Mouse (Mus musculus): ENCODE results near the gene Gm815. TPM values are rescaled to one million over a fixed set of nuclear protein-coding genes. Genes with fewer than 3 reads are reported as not detected.

Gm815 gene
- polyA plus RNA-seq, 1 experiment from 2014 or later: not detected

DNA sequence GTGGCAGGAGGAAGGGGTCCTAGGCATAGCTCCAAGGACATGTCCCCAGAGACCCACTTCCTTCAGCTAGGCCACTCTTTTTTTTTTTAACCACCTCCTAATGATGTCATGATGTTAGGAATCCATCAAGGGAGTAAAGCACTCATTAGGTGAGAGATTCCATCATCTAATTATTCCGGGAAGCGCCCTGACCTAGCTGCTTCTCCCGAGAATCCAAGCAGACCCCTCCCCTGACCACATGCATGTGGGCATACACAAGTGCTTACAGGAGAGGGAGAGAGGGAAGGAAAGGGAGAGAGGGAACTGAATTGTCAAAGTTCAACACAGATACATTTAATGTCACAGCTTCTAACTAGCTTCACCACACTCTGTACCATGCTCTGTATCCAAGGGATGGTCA, 16.1 kb upstream of the Gm815 start:
- Histone ChIP-seq H3K27me3 (ENCODE audit: control insufficient read depth, insufficient read depth, low read length) (no peaks in the 10 kb centered on the region), H3K9ac (ENCODE audit: low read depth, low read length) (no peak overlapping the region), H3K4me1 (replicated peaks; ENCODE audit: control insufficient read depth, insufficient read depth, low read length) (no peaks in the 10 kb centered on the region), H3K4me3 (ENCODE audit: low read depth, low read length) (no peak overlapping the region), H3K4me2 (replicated peaks; ENCODE audit: low read depth, low read length) (no peak overlapping the region), H3K9me3 (ENCODE audit: control insufficient read depth, low read length) (no peaks in the 10 kb centered on the region), H3K27ac (ENCODE audit: low read depth, low read length) (no peak overlapping the region), H3K36me3 (ENCODE audit: control insufficient read depth, insufficient read depth, low read length) (no peaks in the 10 kb centered on the region)
- no peak for ATAC-seq (ENCODE audit: low FRiP score)
- 39% methylated on average over 3 of the region's 3 CpGs for WGBS
- DNase-seq (ENCODE audit: low spot score): no peak

DNA sequence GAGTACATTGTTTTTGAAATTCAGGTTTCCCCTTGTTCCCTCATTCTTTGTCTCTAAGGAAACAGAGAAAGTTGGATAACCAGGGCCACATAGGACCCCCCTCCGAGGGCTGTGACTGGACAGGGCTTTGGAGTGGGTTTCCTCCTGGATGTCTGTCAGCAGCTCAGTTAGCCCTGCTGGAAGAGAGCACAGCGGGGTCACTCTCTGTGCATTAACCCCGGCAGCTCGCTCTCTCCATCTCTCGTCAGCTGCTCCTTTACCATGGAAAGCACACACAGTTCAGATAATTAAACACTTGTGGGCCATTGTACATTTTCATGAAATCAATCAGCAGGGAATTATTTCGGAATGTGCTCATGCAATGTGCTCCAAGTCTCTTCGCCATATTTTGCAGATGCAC, 15.4 kb upstream of the Gm815 start:
- Histone ChIP-seq H3K9me3 (ENCODE audit: control insufficient read depth, low read length) (no peaks in the 10 kb centered on the region), H3K9ac (ENCODE audit: low read depth, low read length) (no peak overlapping the region), H3K4me2 (replicated peaks; ENCODE audit: low read depth, low read length) (no peak overlapping the region), H3K36me3 (ENCODE audit: control insufficient read depth, insufficient read depth, low read length) (no peaks in the 10 kb centered on the region), H3K27me3 (ENCODE audit: control insufficient read depth, insufficient read depth, low read length) (no peaks in the 10 kb centered on the region), H3K4me1 (replicated peaks; ENCODE audit: control insufficient read depth, insufficient read depth, low read length) (no peaks in the 10 kb centered on the region), H3K4me3 (ENCODE audit: low read depth, low read length) (no peak overlapping the region), H3K27ac (ENCODE audit: low read depth, low read length) (0 out of 2 replicates have a peak overlapping the region, but pooled peaks have one; percentile 7)
- ATAC-seq (ENCODE audit: low FRiP score) (peak; percentile 23; the same call in 1 of the 2 replicates), DNase-seq (ENCODE audit: low spot score) (peak; percentile 46)
- 22% methylated on average over 7 of the region's 7 CpGs for WGBS

DNA sequence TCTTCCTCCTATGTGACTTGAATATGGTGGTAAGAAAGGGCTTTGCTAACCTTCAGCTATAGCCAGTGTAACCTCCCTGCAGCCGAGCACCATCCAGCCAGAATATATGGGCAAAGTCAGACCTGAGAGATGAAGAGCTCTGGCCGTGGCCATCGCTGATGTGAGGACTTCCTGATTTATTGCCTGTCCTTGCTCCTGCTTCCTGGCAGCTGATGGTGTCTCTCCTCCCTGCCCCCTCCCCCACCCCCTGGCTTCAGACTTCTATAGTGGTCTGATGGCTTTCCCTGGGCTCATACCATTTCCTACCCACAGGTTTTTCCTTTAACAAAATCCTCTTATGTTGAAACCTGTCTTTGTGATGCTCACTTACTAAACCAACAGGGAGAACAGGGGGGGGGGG, 14.6 kb upstream of the Gm815 start:
- no peak overlapping the region for H3K4me2 ChIP-seq (replicated peaks; ENCODE audit: low read depth, low read length)
- no peaks in the 10 kb centered on the region for H3K4me1 ChIP-seq (replicated peaks; ENCODE audit: control insufficient read depth, insufficient read depth, low read length)
- H3K27ac ChIP-seq (ENCODE audit: low read depth, low read length): 0 out of 2 replicates have a peak overlapping the region, but pooled peaks have one; percentile 4
- peak; percentile 58; the same call in 1 of the 2 replicates for ATAC-seq (ENCODE audit: low FRiP score)
- H3K9me3 ChIP-seq (ENCODE audit: control insufficient read depth, low read length): no peaks in the 10 kb centered on the region
- 19% methylated on average over 3 of the region's 3 CpGs for WGBS
- H3K9ac ChIP-seq (ENCODE audit: low read depth, low read length): no peak overlapping the region
- H3K36me3 ChIP-seq (ENCODE audit: control insufficient read depth, insufficient read depth, low read length): no peaks in the 10 kb centered on the region
- no peak overlapping the region for H3K4me3 ChIP-seq (ENCODE audit: low read depth, low read length)
- no peaks in the 10 kb centered on the region for H3K27me3 ChIP-seq (ENCODE audit: control insufficient read depth, insufficient read depth, low read length)
- DNase-seq (ENCODE audit: low spot score): no peak

DNA sequence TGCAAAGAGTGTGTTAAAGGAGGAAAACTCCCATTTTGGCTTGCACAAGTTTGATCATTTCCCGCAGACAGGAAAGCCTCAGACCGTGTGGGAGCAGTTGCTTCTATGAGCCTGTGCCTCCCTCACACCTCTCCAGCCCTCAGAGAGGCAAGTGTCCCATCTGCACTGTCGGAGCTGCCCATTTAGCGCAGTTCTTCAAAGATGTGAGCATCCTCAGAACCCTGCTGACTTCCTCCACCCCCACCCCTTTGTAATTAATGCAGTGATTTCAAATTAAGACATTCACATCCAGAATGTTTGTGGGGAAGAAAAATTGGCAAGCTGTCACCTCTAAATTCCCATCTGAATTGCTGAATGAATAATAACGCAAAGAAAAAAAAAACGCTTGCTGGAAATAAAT, 12.8 kb upstream of the Gm815 start:
- Histone ChIP-seq H3K4me2 (replicated peaks; ENCODE audit: low read depth, low read length) (no peak overlapping the region), H3K27ac (ENCODE audit: low read depth, low read length) (no peak overlapping the region)
- ATAC-seq (ENCODE audit: low FRiP score): no peak

DNA sequence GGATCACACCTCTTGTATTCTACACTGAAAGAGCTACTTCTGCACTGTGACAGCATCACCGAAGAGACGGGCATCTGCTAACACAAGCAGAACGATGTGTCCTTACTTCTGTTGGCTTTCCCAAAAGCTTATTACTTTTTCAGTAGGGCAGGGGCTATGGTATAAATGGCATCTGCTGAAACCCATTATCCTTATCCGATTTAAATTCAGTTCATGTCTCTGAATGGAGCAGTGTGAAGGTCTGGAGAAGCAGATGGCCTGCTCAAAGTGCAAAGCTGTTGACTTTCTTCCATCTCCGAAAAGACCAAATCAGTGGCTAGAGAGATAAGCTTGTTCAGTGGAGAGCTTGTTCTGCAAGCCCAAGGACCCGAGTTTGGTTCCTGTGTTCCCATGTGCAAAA, 10.1 kb upstream of the Gm815 start:
- Histone ChIP-seq H3K4me3 (ENCODE audit: low read depth, low read length) (no peak overlapping the region), H3K27me3 (ENCODE audit: control insufficient read depth, insufficient read depth, low read length) (no peaks in the 10 kb centered on the region), H3K27ac (ENCODE audit: low read depth, low read length) (no peak overlapping the region), H3K9me3 (ENCODE audit: control insufficient read depth, low read length) (no peaks in the 10 kb centered on the region), H3K36me3 (ENCODE audit: control insufficient read depth, insufficient read depth, low read length) (no peaks in the 10 kb centered on the region), H3K4me2 (replicated peaks; ENCODE audit: low read depth, low read length) (no peak overlapping the region), H3K4me1 (replicated peaks; ENCODE audit: control insufficient read depth, insufficient read depth, low read length) (no peaks in the 10 kb centered on the region), H3K9ac (ENCODE audit: low read depth, low read length) (no peak overlapping the region)
- WGBS: 81% methylated on average over 6 of the region's 6 CpGs
- no peak for DNase-seq (ENCODE audit: low spot score)
- no peak; the same call in 1 of the 2 replicates for ATAC-seq (ENCODE audit: low FRiP score)

More for the DNA sequence above, 12.8 kb upstream of the Gm815 start:
- Histone ChIP-seq H3K27me3 (ENCODE audit: control insufficient read depth, insufficient read depth, low read length) (no peaks in the 10 kb centered on the region), H3K36me3 (ENCODE audit: control insufficient read depth, insufficient read depth, low read length) (no peaks in the 10 kb centered on the region), H3K9me3 (ENCODE audit: control insufficient read depth, low read length) (no peaks in the 10 kb centered on the region), H3K4me3 (ENCODE audit: low read depth, low read length) (no peak overlapping the region), H3K4me1 (replicated peaks; ENCODE audit: control insufficient read depth, insufficient read depth, low read length) (no peaks in the 10 kb centered on the region), H3K9ac (ENCODE audit: low read depth, low read length) (no peak overlapping the region)
- 55% methylated on average over 6 of the region's 6 CpGs for WGBS
- no peak for DNase-seq (ENCODE audit: low spot score)

DNA sequence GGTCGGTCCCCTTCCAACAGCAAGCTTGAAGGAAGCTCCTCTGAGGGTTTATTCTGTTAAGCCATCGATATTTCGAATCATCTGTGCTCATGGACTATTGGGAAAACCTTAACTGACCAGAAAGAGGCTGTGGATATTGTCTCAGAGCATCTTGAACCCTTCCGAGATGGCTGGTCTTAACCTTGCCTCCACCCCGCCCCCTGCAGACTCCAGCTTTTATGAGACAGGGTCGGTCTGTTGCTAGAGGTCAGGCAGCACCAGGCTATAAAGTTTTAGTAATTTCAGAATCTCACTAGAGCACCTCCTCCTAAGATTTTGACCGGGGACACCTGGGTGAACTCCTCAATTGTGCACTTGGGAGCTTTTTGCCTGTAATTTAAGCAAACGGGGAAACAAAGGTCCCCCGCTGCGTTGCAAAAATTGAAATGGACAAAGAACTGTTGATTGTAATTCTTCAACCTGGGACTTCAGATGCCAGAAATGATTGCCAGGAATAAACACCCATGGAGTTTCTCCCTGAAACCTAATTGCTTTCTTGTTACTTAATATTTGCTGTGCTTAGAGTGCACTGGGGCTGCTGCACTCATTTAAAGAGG, 8.4 kb upstream of the Gm815 start:
- Histone ChIP-seq H3K27ac (ENCODE audit: low read depth, low read length) (no peak overlapping the region), H3K9me3 (ENCODE audit: control insufficient read depth, low read length) (no peaks in the 10 kb centered on the region), H3K4me2 (replicated peaks; ENCODE audit: low read depth, low read length) (no peak overlapping the region; the same call in 1 of the 2 replicates), H3K4me3 (ENCODE audit: low read depth, low read length) (no peak overlapping the region), H3K9ac (ENCODE audit: low read depth, low read length) (no peak overlapping the region), H3K36me3 (ENCODE audit: control insufficient read depth, insufficient read depth, low read length) (no peaks in the 10 kb centered on the region), H3K4me1 (replicated peaks; ENCODE audit: control insufficient read depth, insufficient read depth, low read length) (no peaks in the 10 kb centered on the region), H3K27me3 (ENCODE audit: control insufficient read depth, insufficient read depth, low read length) (no peaks in the 10 kb centered on the region)
- DNase-seq (ENCODE audit: low spot score) (no peak), ATAC-seq (ENCODE audit: low FRiP score) (no peak)
- 13% methylated on average over 10 of the region's 10 CpGs for WGBS

DNA sequence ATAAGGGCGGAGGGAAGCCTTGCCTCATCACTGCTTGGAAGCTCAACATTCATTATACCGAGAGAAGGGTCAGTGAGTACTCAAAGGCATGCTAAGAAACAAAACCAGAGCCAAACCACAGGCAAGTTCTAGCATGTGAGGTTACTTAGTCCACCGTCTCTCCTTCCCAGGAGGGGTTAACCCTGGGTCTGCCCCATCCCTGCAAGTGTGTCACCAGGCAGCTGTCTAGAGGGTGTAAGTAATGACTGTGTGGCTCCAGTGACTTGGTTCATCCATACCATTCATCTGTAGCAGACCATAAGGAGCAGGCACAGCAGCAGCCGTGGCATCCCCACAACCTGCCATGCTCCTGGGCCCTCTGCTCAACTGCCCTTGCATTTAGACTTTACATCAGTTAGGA, 5.8 kb upstream of the Gm815 start:
- no peaks in the 10 kb centered on the region for H3K27me3 ChIP-seq (ENCODE audit: control insufficient read depth, insufficient read depth, low read length)
- no peak overlapping the region for H3K9ac ChIP-seq (ENCODE audit: low read depth, low read length)
- no peak overlapping the region for H3K4me3 ChIP-seq (ENCODE audit: low read depth, low read length)
- 87% methylated on average over 4 of the region's 4 CpGs for WGBS
- H3K4me2 ChIP-seq (replicated peaks; ENCODE audit: low read depth, low read length): no peak overlapping the region
- no peaks in the 10 kb centered on the region for H3K4me1 ChIP-seq (replicated peaks; ENCODE audit: control insufficient read depth, insufficient read depth, low read length)
- no peak overlapping the region for H3K27ac ChIP-seq (ENCODE audit: low read depth, low read length)
- DNase-seq (ENCODE audit: low spot score) (no peak), ATAC-seq (ENCODE audit: low FRiP score) (no peak)
- H3K36me3 ChIP-seq (ENCODE audit: control insufficient read depth, insufficient read depth, low read length): no peaks in the 10 kb centered on the region
- no peaks in the 10 kb centered on the region for H3K9me3 ChIP-seq (ENCODE audit: control insufficient read depth, low read length)

DNA sequence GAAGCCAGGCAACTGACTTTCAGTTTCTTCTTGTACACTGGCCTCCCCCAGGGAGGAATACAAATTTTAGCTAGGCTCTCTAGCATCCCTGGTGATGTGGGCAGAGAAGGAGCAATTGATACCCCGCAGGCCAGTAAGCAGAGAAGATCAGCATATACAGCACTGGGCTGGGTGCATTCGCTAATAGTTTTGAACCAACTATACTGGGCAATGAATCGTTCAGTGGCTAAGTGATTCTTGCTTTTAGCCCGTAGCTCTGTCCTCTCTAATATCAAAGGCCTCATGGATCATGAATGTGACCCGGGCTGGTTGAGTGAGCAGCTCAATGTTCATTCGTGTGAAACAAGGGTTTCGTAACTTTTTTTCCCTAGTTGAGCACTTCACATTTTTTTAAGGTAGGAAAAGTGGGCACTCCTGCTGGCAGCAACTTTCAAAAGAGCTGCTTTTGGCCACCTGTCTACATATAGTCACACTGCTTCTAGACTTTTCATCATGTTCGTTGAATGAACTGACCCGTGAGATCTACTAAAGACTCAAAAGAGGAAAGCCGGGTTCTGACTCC, 3.7 kb upstream of the Gm815 start:
- Histone ChIP-seq H3K4me3 (ENCODE audit: low read depth, low read length) (no peak overlapping the region), H3K9ac (ENCODE audit: low read depth, low read length) (no peak overlapping the region), H3K4me2 (replicated peaks; ENCODE audit: low read depth, low read length) (no peak overlapping the region), H3K36me3 (ENCODE audit: control insufficient read depth, insufficient read depth, low read length) (no peaks in the 10 kb centered on the region), H3K4me1 (replicated peaks; ENCODE audit: control insufficient read depth, insufficient read depth, low read length) (no peaks in the 10 kb centered on the region), H3K27ac (ENCODE audit: low read depth, low read length) (no peak overlapping the region), H3K9me3 (ENCODE audit: control insufficient read depth, low read length) (no peaks in the 10 kb centered on the region), H3K27me3 (ENCODE audit: control insufficient read depth, insufficient read depth, low read length) (no peaks in the 10 kb centered on the region)
- WGBS: 88% methylated on average over 10 of the region's 10 CpGs
- ATAC-seq (ENCODE audit: low FRiP score): no peak
- DNase-seq (ENCODE audit: low spot score): no peak

DNA sequence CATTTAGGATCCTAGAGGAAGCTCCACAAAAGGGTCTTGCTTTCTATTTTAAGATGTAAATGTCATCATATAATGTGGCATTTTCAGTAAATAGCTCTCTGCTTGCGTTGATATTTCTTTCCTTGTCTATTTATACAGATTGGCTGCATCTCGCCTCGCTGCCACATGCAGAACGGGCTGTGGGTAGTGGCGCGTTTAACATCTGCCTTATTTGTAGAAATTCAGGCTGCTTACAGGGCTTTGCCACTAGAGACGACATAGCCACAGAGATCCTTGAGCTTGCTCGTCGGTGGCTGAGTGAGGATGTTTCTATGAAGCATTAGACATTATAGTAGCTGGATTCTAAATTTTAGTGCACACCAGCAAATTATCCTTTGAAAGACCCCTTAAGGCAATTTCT, 2.5 kb downstream of the Gm815 start:
- no peaks in the 10 kb centered on the region for H3K9me3 ChIP-seq (ENCODE audit: control insufficient read depth, low read length)
- no peaks in the 10 kb centered on the region for H3K4me1 ChIP-seq (replicated peaks; ENCODE audit: control insufficient read depth, insufficient read depth, low read length)
- DNase-seq (ENCODE audit: low spot score) (no peak), ATAC-seq (ENCODE audit: low FRiP score) (no peak)
- H3K4me2 ChIP-seq (replicated peaks; ENCODE audit: low read depth, low read length): no peak overlapping the region
- WGBS: 89% methylated on average over 9 of the region's 9 CpGs
- H3K27me3 ChIP-seq (ENCODE audit: control insufficient read depth, insufficient read depth, low read length): no peaks in the 10 kb centered on the region
- H3K4me3 ChIP-seq (ENCODE audit: low read depth, low read length): no peak overlapping the region
- no peak overlapping the region for H3K27ac ChIP-seq (ENCODE audit: low read depth, low read length)
- H3K9ac ChIP-seq (ENCODE audit: low read depth, low read length): no peak overlapping the region
- H3K36me3 ChIP-seq (ENCODE audit: control insufficient read depth, insufficient read depth, low read length): no peaks in the 10 kb centered on the region
